Mouse (Mus musculus) mouse embryonic stem cell (cell line): ENCODE results near the gene Rnf2.

Experiments
- in situ Hi-C, 2 experiments: fragments of 300-500 bp; cut with MboI; formaldehyde crosslinking; loops; 1 replicate in 1 of 2; 3 replicates in 1 of 2; pipeline ENCODE4 v1.14.3; 2019 to 2020; ENCODE audit warnings: low sequenced_read_pairs in 2 of 2, low pct_unique_long_range_greater_than_20kb in 1 of 2, mixed read lengths in 1 of 2; ENCODE audit not compliant: unreplicated experiment in 1 of 2

Gene Rnf2

DNA sequence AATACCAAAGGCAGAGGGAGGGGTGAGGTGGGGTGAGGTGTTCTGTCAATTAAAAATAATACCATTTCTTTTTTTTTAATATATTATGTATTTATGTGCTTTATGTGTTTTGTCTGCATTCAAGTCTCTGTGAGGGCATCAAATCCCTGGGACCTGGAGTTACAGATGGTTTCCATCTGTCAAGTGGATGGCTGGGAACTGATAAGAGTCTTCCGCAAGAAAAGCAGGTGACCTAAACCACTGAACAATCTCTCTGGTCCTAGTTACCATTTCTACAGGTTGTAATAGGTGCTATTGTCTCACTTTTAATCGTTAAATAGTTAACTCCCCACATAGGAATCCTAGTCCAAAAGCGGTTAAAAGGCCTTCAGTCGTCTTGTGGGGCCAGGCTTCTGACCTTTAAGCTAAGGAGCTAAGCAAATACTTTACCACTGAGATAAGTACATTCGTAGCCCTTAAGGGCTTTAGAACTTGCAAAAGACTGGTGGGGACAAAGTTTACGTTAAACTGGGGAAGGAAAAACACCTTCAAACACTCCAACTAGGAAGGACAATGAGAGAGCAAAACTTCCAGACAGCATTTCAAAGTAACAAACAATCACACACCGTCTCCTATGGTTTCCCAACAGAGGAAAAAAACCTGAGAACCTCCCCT is 73.7 kb downstream of the Rnf2 start:
- in situ Hi-C loops: no loop called here

DNA sequence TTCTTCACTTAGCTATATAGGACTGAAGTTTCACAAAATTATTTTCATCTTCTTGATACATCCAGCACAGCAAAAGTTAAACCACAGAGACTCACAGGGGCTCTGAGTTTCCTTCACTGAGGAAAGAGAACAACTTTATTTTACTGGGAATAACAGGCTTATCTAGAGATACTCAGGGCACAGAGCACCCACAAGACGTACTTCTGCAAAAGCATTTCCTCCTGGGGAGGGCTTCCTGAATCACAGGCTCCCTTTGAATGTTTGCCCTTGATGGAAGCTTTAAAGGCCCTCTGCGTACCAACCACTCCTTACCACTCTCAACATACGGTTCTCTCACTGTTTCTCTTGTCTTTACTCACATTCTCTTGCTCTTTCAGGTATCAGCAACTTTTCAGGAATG is 78.6 kb downstream of the Rnf2 start:
- in situ Hi-C loops: loop anchor here in 1 of 2 experiments (25.0 kb wide), 1 partner anchor 1010 kb away; no protein-coding TSS in a partner anchor

GRCm38 (mm10) chr1:151409827-151410226 is 90.9 kb downstream of the Rnf2 start:
- in situ Hi-C loops: loop anchor here in 1 of 2 experiments (25.0 kb wide), 1 partner anchor 998 kb away; no protein-coding TSS in a partner anchor
